Mouse (Mus musculus) liver, embryonic 14.5 days (tissue): Measurements from ENCODE around the gene Marc2.

Experiments
- CTCF ChIP-seq: IDR thresholded peaks from 2 replicates; pipeline ENCODE4 v1.5.1; 2016; ENCODE audit warnings: antibody characterized with exemption, low read depth, control low read depth
- EP300 ChIP-seq: IDR thresholded peaks from 2 replicates; pipeline ENCODE4 v1.6.1; 2016; ENCODE audit warnings: antibody characterized with exemption, low read depth

GRCm38 (mm10) chr1:184853922-184854321, 7.7 kb upstream of the Marc2 start:
- TF ChIP-seq EP300 (no peak), CTCF (no peak)
